Mouse (Mus musculus) liver, embryonic 14.5 days (tissue): ENCODE results near the gene Cd82. TPM values are rescaled to one million over a fixed set of nuclear protein-coding genes. Genes with fewer than 3 reads are reported as not detected.
A peak's percentile ranks its signal among the peaks of the same experiment; 100 is the strongest.

Experiments
- ATAC-seq: fragments of 200-750 bp; cut with Nextera tagmentation; 2 replicates; pipeline ENCODE4 v1.8.0; 2017; ENCODE audit warnings: moderate number of reproducible peaks, mild to moderate bottlenecking, moderate library complexity; ENCODE audit not compliant: insufficient read depth
- DNase-seq, 3 experiments: peaks; one replicate each; pipeline ENCODE4 v3.0.0-alpha.2; 2012 to 2013; ENCODE audit warnings: low read depth in 3 of 3, low spot score in 3 of 3
- H3K27ac ChIP-seq: fragments of 300-500 bp; sonication (generic); 2 replicates; pipeline ENCODE4 v1.5.1; 2014; ENCODE audit warnings: moderate library complexity, mild to moderate bottlenecking, control low read depth, inconsistent platforms
- H3K27me3 ChIP-seq: fragments of 300-500 bp; sonication (generic); 2 replicates; pipeline ENCODE4 v1.6.1; 2014; ENCODE audit warnings: mild to moderate bottlenecking, low read length, moderate library complexity; ENCODE audit not compliant: control insufficient read depth, insufficient read depth
- H3K36me3 ChIP-seq: fragments of 300-500 bp; sonication (generic); replicated peaks from 2 replicates; pipeline ENCODE4 v1.6.1; 2014; ENCODE audit warnings: low read depth; ENCODE audit not compliant: control insufficient read depth, insufficient read depth
- H3K4me1 ChIP-seq, 2 experiments: fragments of 200-500 bp in 1 of 2; fragments of 300-500 bp in 1 of 2; sonication (generic) in 1 of 2; replicated peaks; 2 replicates each; pipeline ENCODE4 v1.6.1; 2012 to 2014; ENCODE audit warnings: antibody characterized with exemption in 1 of 2, inconsistent platforms in 1 of 2, low read length in 1 of 2; ENCODE audit not compliant: control insufficient read depth in 2 of 2, insufficient read depth in 2 of 2
- H3K4me2 ChIP-seq: fragments of 300-500 bp; sonication (generic); 2 replicates; pipeline ENCODE4 v1.6.1; 2014; ENCODE audit warnings: low read depth, mild to moderate bottlenecking, control low read depth, moderate library complexity
- H3K4me3 ChIP-seq, 2 experiments: fragments of 200-500 bp in 1 of 2; fragments of 300-500 bp in 1 of 2; sonication (generic) in 1 of 2; 2 replicates each; pipeline ENCODE4 v1.5.1; 2012 to 2014; ENCODE audit warnings: low read depth in 2 of 2, low read length in 2 of 2, mild to moderate bottlenecking in 2 of 2, control low read depth in 1 of 2, inconsistent platforms in 1 of 2, moderate library complexity in 1 of 2; ENCODE audit not compliant: insufficient read depth in 1 of 2
- H3K9ac ChIP-seq: fragments of 300-500 bp; sonication (generic); replicated peaks from 2 replicates; pipeline ENCODE4 v1.6.1; 2014; ENCODE audit warnings: mild to moderate bottlenecking, control low read depth, moderate library complexity
- H3K9me3 ChIP-seq: fragments of 300-500 bp; sonication (generic); 2 replicates; pipeline ENCODE4 v1.6.1; 2016; ENCODE audit warnings: low read length, mixed read lengths; ENCODE audit not compliant: control insufficient read depth
- CTCF ChIP-seq: IDR thresholded peaks from 2 replicates; pipeline ENCODE4 v1.5.1; 2016; ENCODE audit warnings: antibody characterized with exemption, low read depth, control low read depth
- EP300 ChIP-seq: IDR thresholded peaks from 2 replicates; pipeline ENCODE4 v1.6.1; 2016; ENCODE audit warnings: antibody characterized with exemption, low read depth
- WGBS: fragments of 180-500 bp; shearing (Covaris S2); extraction: QIAGEN DNeasy Blood & Tissue Kit; methylation state at CpG from one replicate; pipeline ENCODE4 v1.1.7; 2014; ENCODE audit not compliant: insufficient replicate concordance; 5-methylcytosine and 5-hydroxymethylcytosine counted together
- polyA plus RNA-seq, 2 experiments: library from polyadenylated mRNA; depleted of rRNA in 1 of 2; stranded (reverse) in 1 of 2; unstranded in 1 of 2; fragments of >200 nt; fragmentation: Nextera tagmentation in 1 of 2; extraction: Ambion mirVana in 1 of 2; gene quantifications; 2 replicates each; pipeline versions ENCODE4 v1.2.1 to v1.2.3; 2012 to 2014

Gene Cd82
- polyA plus RNA-seq, 2 experiments: 58.6 to 72.2 TPM

DNA sequence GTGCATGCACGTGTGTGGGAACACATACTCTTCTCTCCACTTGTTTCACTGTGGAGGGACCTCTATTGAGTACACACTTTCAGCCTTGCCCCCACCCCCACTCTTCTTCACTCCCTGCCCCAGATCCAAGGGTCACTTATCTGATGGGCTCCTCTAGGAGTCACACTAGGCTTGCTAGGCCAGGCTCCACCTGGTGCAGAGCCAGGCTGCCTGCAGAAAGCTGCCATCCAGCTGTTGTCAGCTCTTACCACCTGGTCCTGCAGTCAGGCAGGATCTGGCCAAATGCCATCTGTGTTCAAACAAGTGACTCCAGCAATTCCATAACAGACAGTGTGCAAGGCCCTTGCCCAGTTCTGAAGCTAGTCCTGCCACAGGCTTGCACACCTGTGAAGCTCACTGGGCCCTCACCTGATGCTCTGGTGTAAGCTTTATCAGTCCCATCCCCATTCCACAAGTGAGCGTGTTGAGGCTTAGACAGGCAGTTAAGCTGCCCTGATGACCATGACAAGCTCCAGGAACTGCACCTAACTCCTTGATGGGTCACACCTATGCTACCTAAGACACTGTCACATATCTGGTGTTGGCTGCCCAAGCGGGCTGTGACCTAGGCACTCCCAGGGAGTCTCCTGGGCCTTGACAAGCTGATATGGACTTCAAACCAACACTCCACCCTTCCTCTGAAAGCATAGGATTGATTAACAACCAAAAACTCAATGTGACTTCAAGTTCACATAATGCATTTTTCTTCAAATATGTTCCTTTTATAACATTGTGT, 7.9 kb downstream of the Cd82 start:
- peak overlapping the region; percentile 34 to 43 for H3K4me3 ChIP-seq
- H3K9ac ChIP-seq: peak overlapping the region; percentile 60
- peak overlapping the region; percentile 93 for H3K27ac ChIP-seq
- DNase-seq: peak; percentile 66 to 73 (median 73)
- WGBS: 36% methylated on average over 3 of the region's 3 CpGs
- H3K4me1 ChIP-seq: peaks cover 92 to 94% of the 10 kb centered on the region in 2 experiments
- peak overlapping the region; percentile 84 for H3K4me2 ChIP-seq
- no peaks in the 10 kb centered on the region for H3K9me3 ChIP-seq
- ATAC-seq: peak; percentile 78
- peaks cover 12% of the 10 kb centered on the region for H3K36me3 ChIP-seq
- TF ChIP-seq CTCF: no peak
- TF ChIP-seq EP300: peak; percentile 27
- H3K27me3 ChIP-seq: no peaks in the 10 kb centered on the region

DNA sequence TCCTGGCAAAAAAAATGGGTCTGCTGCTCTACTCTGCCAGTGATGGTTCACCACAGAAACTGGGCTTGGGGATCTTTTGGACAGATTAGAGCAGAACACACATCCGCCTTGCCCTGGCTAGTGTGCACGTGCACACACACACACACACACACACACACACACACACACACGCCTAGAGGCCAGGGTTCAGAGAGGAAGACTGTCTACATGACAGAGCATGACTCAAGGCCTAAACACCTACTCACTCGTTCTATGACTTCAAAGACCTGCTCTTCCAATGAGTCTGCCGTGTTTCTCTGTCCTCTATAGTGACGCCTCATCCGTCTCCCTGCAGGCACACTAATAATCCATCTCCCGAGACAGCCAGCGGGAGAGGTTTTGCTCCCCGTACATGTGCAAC, 8.6 kb downstream of the Cd82 start:
- peak overlapping the region; percentile 84 for H3K4me2 ChIP-seq
- TF ChIP-seq CTCF (no peak), EP300 (no peak)
- no peaks in the 10 kb centered on the region for H3K27me3 ChIP-seq
- H3K4me3 ChIP-seq: no peak overlapping the region; a peak in 1 of 4 replicates
- peak overlapping the region; percentile 60 for H3K9ac ChIP-seq
- H3K4me1 ChIP-seq: peaks cover 89 to 92% of the 10 kb centered on the region in 2 experiments
- WGBS: 64% methylated on average over 10 of the region's 10 CpGs
- no peak for DNase-seq
- 0 out of 2 replicates have a peak, but pooled peaks have one; percentile 5 for ATAC-seq
- H3K9me3 ChIP-seq: no peaks in the 10 kb centered on the region
- H3K36me3 ChIP-seq: peaks cover 12% of the 10 kb centered on the region
- H3K27ac ChIP-seq: peak overlapping the region; percentile 93

DNA sequence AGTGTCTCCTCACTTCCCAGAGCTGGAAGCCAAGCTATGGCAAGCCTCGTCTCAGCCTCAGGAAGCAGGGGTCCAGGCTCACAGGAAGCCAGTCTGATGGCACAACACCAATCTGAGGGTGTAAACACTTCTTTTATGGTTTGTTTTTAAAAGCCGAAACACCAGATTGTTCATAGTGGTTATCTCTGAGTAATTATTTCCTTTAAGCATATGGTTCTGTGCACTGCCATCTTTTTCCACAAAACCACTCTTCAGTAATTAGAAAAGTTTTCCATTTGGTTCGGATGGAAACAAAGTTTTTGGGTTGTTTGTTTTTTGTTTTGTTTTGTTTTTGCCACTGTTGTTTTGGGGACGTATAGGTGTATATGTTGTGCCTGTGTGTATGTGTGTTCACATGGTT, 9.9 kb downstream of the Cd82 start:
- H3K27ac ChIP-seq: peak overlapping the region; percentile 93
- DNase-seq: no peak

DNA sequence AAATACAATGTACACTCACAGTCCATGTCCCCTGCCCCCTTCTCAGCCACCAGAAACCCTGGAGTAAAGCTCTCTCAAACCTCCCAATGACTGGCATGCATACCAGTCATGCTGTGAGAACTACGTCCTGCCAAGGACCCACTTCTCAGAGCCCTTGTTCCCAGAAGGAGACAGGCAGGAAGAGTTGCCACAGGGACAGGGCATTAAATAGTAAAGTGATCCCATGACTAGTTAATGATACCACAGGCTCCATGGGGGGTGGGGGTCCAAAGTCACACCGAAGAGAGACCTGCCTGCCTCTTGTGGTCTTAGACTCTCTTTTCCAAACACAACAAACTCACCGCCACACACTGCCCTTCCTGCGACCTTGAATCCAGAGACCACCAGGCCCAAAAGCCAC, 10.4 kb downstream of the Cd82 start:
- TF ChIP-seq CTCF (no peak), EP300 (no peak)
- H3K9me3 ChIP-seq: no peaks in the 10 kb centered on the region
- 79% methylated on average over 4 of the region's 4 CpGs for WGBS
- peak overlapping the region; percentile 37 for H3K9ac ChIP-seq
- H3K4me1 ChIP-seq: peaks cover 89 to 92% of the 10 kb centered on the region in 2 experiments
- H3K27ac ChIP-seq: peak overlapping the region; percentile 46
- no peak for ATAC-seq
- H3K4me2 ChIP-seq: peak overlapping the region; percentile 25
- H3K4me3 ChIP-seq: no peak overlapping the region
- no peak for DNase-seq
- peaks cover 18% of the 10 kb centered on the region for H3K36me3 ChIP-seq
- H3K27me3 ChIP-seq: no peaks in the 10 kb centered on the region

More for the DNA sequence above, 9.9 kb downstream of the Cd82 start:
- no peak overlapping the region for H3K4me3 ChIP-seq
- H3K27me3 ChIP-seq: no peaks in the 10 kb centered on the region
- H3K4me1 ChIP-seq: peaks cover 89 to 92% of the 10 kb centered on the region in 2 experiments
- no peak overlapping the region for H3K9ac ChIP-seq
- peaks cover 18% of the 10 kb centered on the region for H3K36me3 ChIP-seq
- TF ChIP-seq CTCF: no peak
- no peak for TF ChIP-seq EP300
- no peaks in the 10 kb centered on the region for H3K9me3 ChIP-seq
- H3K4me2 ChIP-seq: peak overlapping the region; percentile 25
- ATAC-seq: no peak
- WGBS: 73% methylated on average over 4 of the region's 4 CpGs

DNA sequence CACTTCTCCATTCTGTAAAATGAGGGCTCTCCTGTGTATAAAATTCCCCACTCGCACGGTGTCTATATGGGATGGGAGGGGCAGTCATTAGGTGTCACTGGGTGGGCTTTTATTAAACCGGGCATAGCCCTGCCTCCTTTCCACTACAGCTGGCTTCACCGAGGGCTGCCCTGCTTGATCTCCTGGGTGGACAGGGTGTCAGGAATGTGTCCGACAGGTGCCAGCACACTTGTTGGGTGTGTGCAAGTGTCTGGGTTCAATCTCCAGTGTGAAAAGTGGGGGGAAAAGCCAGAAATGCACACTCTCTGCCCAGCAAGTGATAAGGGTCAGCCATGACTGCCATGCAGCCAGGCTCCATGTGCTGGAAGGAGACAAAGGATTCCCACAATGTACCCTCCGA, 10.9 kb downstream of the Cd82 start:
- Histone ChIP-seq H3K9me3 (no peaks in the 10 kb centered on the region), H3K9ac (peak overlapping the region; percentile 37), H3K27ac (peak overlapping the region; percentile 46), H3K4me2 (peak overlapping the region; percentile 25), H3K27me3 (no peaks in the 10 kb centered on the region), H3K4me1 (peaks cover 89 to 92% of the 10 kb centered on the region in 2 experiments), H3K36me3 (peaks cover 18% of the 10 kb centered on the region), H3K4me3 (no peak overlapping the region)
- TF ChIP-seq EP300 (peak; percentile 38), CTCF (no peak)
- DNase-seq (no peak), ATAC-seq (no peak)
- WGBS: 57% methylated on average over 6 of the region's 6 CpGs
